Comparison of ENCODE assay signal across 22 mouse cellular contexts in genomic region chr10:83795500-83795899, GRCm38 (mm10).
A peak's percentile ranks its signal among the peaks of the same experiment; 100 is the strongest.
DNase-seq lines count a peak whose midpoint lies in the region; ATAC-seq and TF ChIP-seq lines count a peak whose summit lies in the region.
"Had no signal": no experiment of that assay in that cellular context is flagged by ENCODE, and none has a peak within 500 bp of the region (broad histone marks: within the 10 kb centered on the region; RNA-seq: fewer than 3 reads in every experiment).

No protein-coding gene starts in this region.

- no peak for TF ChIP-seq CTCF in lung, postnatal 0 days (IDR thresholded peaks at IDR 0.05)

- ATAC-seq in lung, embryonic 15.5 days (ENCODE audit: borderline replicate concordance, extremely low read depth, low FRiP score, low TSS enrichment): peak; percentile 46; the same call in 1 of the 2 replicates
- ATAC-seq in lung, postnatal 0 days: peak; percentile 78
- ATAC-seq in midbrain, embryonic 11.5 days (ENCODE audit: low FRiP score): no peak
- ATAC-seq in midbrain, embryonic 14.5 days (ENCODE audit: low FRiP score, low TSS enrichment): no peak
- ATAC-seq: forebrain, embryonic 14.5 days had no signal

- H3K9me3 ChIP-seq in lung, embryonic 15.5 days: no peaks in the 10 kb centered on the region
- no peaks in the 10 kb centered on the region for H3K9me3 ChIP-seq in lung, postnatal 0 days (ENCODE audit: low read length)
- no peaks in the 10 kb centered on the region for H3K9me3 ChIP-seq in midbrain, embryonic 11.5 days (ENCODE audit: control insufficient read depth, low read length)
- no peaks in the 10 kb centered on the region for H3K9me3 ChIP-seq in midbrain, embryonic 14.5 days (ENCODE audit: control insufficient read depth, low read length)
- H3K9me3 ChIP-seq: embryonic facial prominence, embryonic 13.5 days; embryonic facial prominence, embryonic 15.5 days; forebrain, embryonic 10.5 days; forebrain, embryonic 12.5 days had no signal

- no peak overlapping the region for H3K4me2 ChIP-seq in lung, embryonic 15.5 days
- no peak overlapping the region for H3K4me2 ChIP-seq in lung, postnatal 0 days (replicated peaks; ENCODE audit: low read depth, low read length)
- no peak overlapping the region for H3K4me2 ChIP-seq in midbrain, embryonic 11.5 days
- no peak overlapping the region for H3K4me2 ChIP-seq in midbrain, embryonic 14.5 days (ENCODE audit: low read length)
- H3K4me2 ChIP-seq: embryonic facial prominence, embryonic 13.5 days; embryonic facial prominence, embryonic 15.5 days; forebrain, embryonic 12.5 days had no signal

- H3K27ac ChIP-seq in lung, embryonic 15.5 days: no peak overlapping the region
- 0 out of 2 replicates have a peak overlapping the region, but pooled peaks have one; percentile 52 for H3K27ac ChIP-seq in lung, postnatal 0 days (ENCODE audit: low read length)
- H3K27ac ChIP-seq in midbrain, embryonic 11.5 days (ENCODE audit: low read depth, low read length): no peak overlapping the region
- H3K27ac ChIP-seq in midbrain, embryonic 14.5 days (replicated peaks; ENCODE audit: low read depth, low read length): no peak overlapping the region
- H3K27ac ChIP-seq: embryonic facial prominence, embryonic 13.5 days; embryonic facial prominence, embryonic 15.5 days; forebrain, embryonic 10.5 days; forebrain, embryonic 12.5 days had no signal

- H3K36me3 ChIP-seq in lung, embryonic 15.5 days: no peaks in the 10 kb centered on the region
- no peaks in the 10 kb centered on the region for H3K36me3 ChIP-seq in lung, postnatal 0 days (ENCODE audit: insufficient read depth, low read length)
- H3K36me3 ChIP-seq in midbrain, embryonic 11.5 days (ENCODE audit: control insufficient read depth, insufficient read depth, low read length): no peaks in the 10 kb centered on the region
- H3K36me3 ChIP-seq in midbrain, embryonic 14.5 days (ENCODE audit: control insufficient read depth, insufficient read depth, low read length): no peaks in the 10 kb centered on the region
- H3K36me3 ChIP-seq: embryonic facial prominence, embryonic 13.5 days; embryonic facial prominence, embryonic 15.5 days; forebrain, embryonic 10.5 days; forebrain, embryonic 12.5 days had no signal

- no peak overlapping the region for H3K9ac ChIP-seq in lung, embryonic 15.5 days
- no peak overlapping the region for H3K9ac ChIP-seq in lung, postnatal 0 days (replicated peaks; ENCODE audit: low read depth)
- H3K9ac ChIP-seq in midbrain, embryonic 11.5 days (ENCODE audit: low read length): no peak overlapping the region
- H3K9ac ChIP-seq in midbrain, embryonic 14.5 days (replicated peaks; ENCODE audit: low read length): no peak overlapping the region
- H3K9ac ChIP-seq: embryonic facial prominence, embryonic 13.5 days; embryonic facial prominence, embryonic 15.5 days; forebrain, embryonic 12.5 days had no signal

- TF ChIP-seq EP300 in lung, postnatal 0 days (IDR thresholded peaks at IDR 0.05): no peak; the same call in none of the 2 replicates

- H3K4me1 ChIP-seq in lung, embryonic 15.5 days: no peaks in the 10 kb centered on the region
- H3K4me1 ChIP-seq in lung, postnatal 0 days (ENCODE audit: insufficient read depth, low read depth, low read length): no peaks in the 10 kb centered on the region
- H3K4me1 ChIP-seq in midbrain, embryonic 11.5 days (ENCODE audit: control insufficient read depth, insufficient read depth, low read length): no peaks in the 10 kb centered on the region
- H3K4me1 ChIP-seq in midbrain, embryonic 14.5 days (ENCODE audit: control insufficient read depth, insufficient read depth, low read length): no peaks in the 10 kb centered on the region
- H3K4me1 ChIP-seq: embryonic facial prominence, embryonic 13.5 days; embryonic facial prominence, embryonic 15.5 days; forebrain, embryonic 10.5 days; forebrain, embryonic 12.5 days had no signal

- no peaks in the 10 kb centered on the region for H3K27me3 ChIP-seq in lung, embryonic 15.5 days
- no peaks in the 10 kb centered on the region for H3K27me3 ChIP-seq in lung, postnatal 0 days (replicated peaks; ENCODE audit: insufficient read depth, low read length)
- no peaks in the 10 kb centered on the region for H3K27me3 ChIP-seq in midbrain, embryonic 11.5 days (ENCODE audit: control insufficient read depth, insufficient read depth, low read length)
- no peaks in the 10 kb centered on the region for H3K27me3 ChIP-seq in midbrain, embryonic 14.5 days (ENCODE audit: control insufficient read depth, insufficient read depth, low read length)
- H3K27me3 ChIP-seq: embryonic facial prominence, embryonic 13.5 days; embryonic facial prominence, embryonic 15.5 days; forebrain, embryonic 12.5 days had no signal

- WGBS in lung, embryonic 15.5 days: 63% methylated on average over 4 of the region's 4 CpGs
- 62% methylated on average over 4 of the region's 4 CpGs for WGBS in lung, postnatal 0 days
- WGBS in midbrain, embryonic 11.5 days: 90% methylated on average over 4 of the region's 4 CpGs
- 94% methylated on average over 4 of the region's 4 CpGs for WGBS in midbrain, embryonic 14.5 days

- DNase-seq in lung, postnatal 14 days: no peak
- DNase-seq in lung, postnatal 0 days (ENCODE audit: low spot score): peak; percentile 74
- DNase-seq in lung, postnatal 4 days: no peak
- DNase-seq in midbrain, embryonic 11.5 days (ENCODE audit: low spot score, missing footprints): peak; percentile 23
- no peak for DNase-seq in midbrain, embryonic 14.5 days
- DNase-seq: adrenal gland, adult 2 months; adrenal gland, postnatal 10 days; adrenal gland, postnatal 25 days; cerebellum, adult 11 months; cerebellum, adult 18-20 months; cerebellum, adult 8-10 months; cerebellum, adult 9-11 months; cerebellum, postnatal 14 days; cerebellum, postnatal 36 days; embryo, embryonic 11 days had no signal

- no peak overlapping the region for H3K4me3 ChIP-seq in lung, embryonic 15.5 days
- H3K4me3 ChIP-seq in lung, postnatal 0 days (ENCODE audit: low read depth, low read length): no peak overlapping the region
- H3K4me3 ChIP-seq in midbrain, embryonic 11.5 days (ENCODE audit: low read depth, low read length): no peak overlapping the region
- H3K4me3 ChIP-seq in midbrain, embryonic 14.5 days (replicated peaks; ENCODE audit: low read depth, low read length): no peak overlapping the region
- H3K4me3 ChIP-seq: embryonic facial prominence, embryonic 13.5 days; embryonic facial prominence, embryonic 15.5 days; erythroblast, embryonic 14.5 days; forebrain, embryonic 10.5 days; forebrain, embryonic 12.5 days had no signal

Comparison
In these comparisons a context has a peak if more than half of its experiments do, and no peak if none do; other contexts are left out.
1. DNase-seq: peak in lung, postnatal 0 days (single experiment) and midbrain, embryonic 11.5 days (single experiment); none in lung, postnatal 14 days (single experiment), lung, postnatal 4 days (0 of 2) and midbrain, embryonic 14.5 days (single experiment).
2. ATAC-seq: peak in lung, embryonic 15.5 days (single experiment) and lung, postnatal 0 days (single experiment); none in midbrain, embryonic 11.5 days (single experiment) and midbrain, embryonic 14.5 days (single experiment).